Mouse (Mus musculus) midbrain, embryonic 11.5 days (tissue): ENCODE measurements around the gene Taar1. TPM values are rescaled to one million over a fixed set of nuclear protein-coding genes. Genes with fewer than 3 reads are reported as not detected.

Experiments used
- ATAC-seq: fragments of 200-750 bp; cut with Nextera tagmentation; 2 replicates; pipeline ENCODE4 v1.8.0; 2017; ENCODE audit warnings: moderate TSS enrichment, moderate library complexity; ENCODE audit not compliant: low FRiP score
- DNase-seq: peaks from one replicate; pipeline ENCODE4 v3.0.0; 2015; ENCODE audit warnings: low spot score; ENCODE audit errors: missing footprints
- H3K27ac ChIP-seq: fragments of 300-500 bp; sonication (generic); 2 replicates; pipeline ENCODE4 v1.5.1; 2014; ENCODE audit warnings: low read depth, low read length
- H3K27me3 ChIP-seq: fragments of 300-500 bp; sonication (generic); 2 replicates; pipeline ENCODE4 v1.6.1; 2014; ENCODE audit warnings: mild to moderate bottlenecking, low read length, moderate library complexity, mixed read lengths; ENCODE audit not compliant: control insufficient read depth, insufficient read depth
- H3K36me3 ChIP-seq: fragments of 300-500 bp; sonication (generic); 2 replicates; pipeline ENCODE4 v1.6.1; 2014; ENCODE audit warnings: mild to moderate bottlenecking, low read length, moderate library complexity, mixed read lengths; ENCODE audit not compliant: control insufficient read depth, insufficient read depth
- H3K4me1 ChIP-seq: fragments of 300-500 bp; sonication (generic); 2 replicates; pipeline ENCODE4 v1.6.1; 2014; ENCODE audit warnings: low read length; ENCODE audit not compliant: control insufficient read depth, insufficient read depth
- H3K4me2 ChIP-seq: fragments of 300-500 bp; sonication (generic); 2 replicates; pipeline ENCODE4 v1.6.1; 2014; ENCODE audit warnings: mild to moderate bottlenecking, moderate library complexity
- H3K4me3 ChIP-seq: fragments of 300-500 bp; sonication (generic); 2 replicates; pipeline ENCODE4 v1.5.1; 2014; ENCODE audit warnings: low read depth, low read length
- H3K9ac ChIP-seq: fragments of 300-500 bp; sonication (generic); 2 replicates; pipeline ENCODE4 v1.6.1; 2014; ENCODE audit warnings: low read length
- H3K9me3 ChIP-seq: fragments of 300-500 bp; sonication (generic); 2 replicates; pipeline ENCODE4 v1.6.1; 2016; ENCODE audit warnings: low read length; ENCODE audit not compliant: control insufficient read depth
- WGBS: fragments of 180-500 bp; shearing (Covaris S2); extraction: QIAGEN DNeasy Blood & Tissue Kit; methylation state at CpG from one replicate; pipeline ENCODE4 v1.1.7; 2014; 5-methylcytosine and 5-hydroxymethylcytosine counted together
- polyA plus RNA-seq: library from polyadenylated mRNA; unstranded; fragments of >200 nt; fragmentation: Nextera tagmentation; extraction: Ambion mirVana; gene quantifications from 2 replicates; pipeline ENCODE4 v1.2.1, GENCODE M21; 2014

The Taar1 gene
- polyA plus RNA-seq, 1 experiment from 2014 or later, result not detected

GRCm38 (mm10) chr10:23922468-23922867 lies 2.3 kb downstream of the Taar1 start:
- no peak overlapping the region for H3K27ac ChIP-seq
- WGBS, result 73% methylated on average over 3 of the region's 3 CpGs
- no peaks in the 10 kb centered on the region for H3K9me3 ChIP-seq
- H3K4me3 ChIP-seq, result no peak overlapping the region
- H3K4me1 ChIP-seq, result no peaks in the 10 kb centered on the region
- no peak overlapping the region for H3K4me2 ChIP-seq
- DNase-seq (no peak), ATAC-seq (no peak)
- H3K36me3 ChIP-seq, result no peaks in the 10 kb centered on the region
- no peaks in the 10 kb centered on the region for H3K27me3 ChIP-seq
- H3K9ac ChIP-seq, result no peak overlapping the region

- ATAC-seq (no peak), DNase-seq (no peak)
- no peaks in the 10 kb centered on the region for H3K4me1 ChIP-seq
- H3K27me3 ChIP-seq, result no peaks in the 10 kb centered on the region
- WGBS, result 83% methylated on average over 2 of the region's 2 CpGs
- H3K4me2 ChIP-seq, result no peak overlapping the region
- H3K4me3 ChIP-seq, result no peak overlapping the region
- no peaks in the 10 kb centered on the region for H3K9me3 ChIP-seq
- no peaks in the 10 kb centered on the region for H3K36me3 ChIP-seq
- H3K27ac ChIP-seq, result no peak overlapping the region
- no peak overlapping the region for H3K9ac ChIP-seq
These were observed 3.8 kb downstream of the Taar1 start for GRCm38 (mm10) chr10:23923941-23924340.

- 58% methylated on average over 4 of the region's 4 CpGs for WGBS
These were observed 17.5 kb downstream of the Taar1 start for GRCm38 (mm10) chr10:23937613-23938012.

GRCm38 (mm10) chr10:23938312-23938711 lies 18.2 kb downstream of the Taar1 start, which contains the start of gene Taar2:
TSS of gene Taar2 (plus strand) at chr10:23938572.
- 58% methylated on average over 6 of the region's 6 CpGs for WGBS
- Histone ChIP-seq H3K4me1 (no peaks in the 10 kb centered on the region), H3K4me2 (no peak within 1 kb of the TSS), H3K36me3 (no peaks in the 10 kb centered on the region), H3K9ac (no peak within 1 kb of the TSS), H3K4me3 (no peak within 1 kb of the TSS), H3K9me3 (no peaks in the 10 kb centered on the region), H3K27me3 (no peaks in the 10 kb centered on the region), H3K27ac (no peak within 1 kb of the TSS)
- no peak for DNase-seq
- no peak for ATAC-seq

More at GRCm38 (mm10) chr10:23937613-23938012, 17.5 kb downstream of the Taar1 start:
- Histone ChIP-seq H3K4me3 (no peak overlapping the region), H3K9me3 (no peaks in the 10 kb centered on the region), H3K9ac (no peak overlapping the region), H3K4me2 (no peak overlapping the region), H3K36me3 (no peaks in the 10 kb centered on the region), H3K27ac (no peak overlapping the region), H3K27me3 (no peaks in the 10 kb centered on the region), H3K4me1 (no peaks in the 10 kb centered on the region)
- ATAC-seq, result no peak
- no peak for DNase-seq

- Histone ChIP-seq H3K4me3 (no peak overlapping the region), H3K36me3 (no peaks in the 10 kb centered on the region), H3K9me3 (no peaks in the 10 kb centered on the region), H3K27me3 (no peaks in the 10 kb centered on the region), H3K4me1 (no peaks in the 10 kb centered on the region), H3K4me2 (no peak overlapping the region), H3K9ac (no peak overlapping the region), H3K27ac (no peak overlapping the region)
- ATAC-seq (no peak), DNase-seq (no peak)
- 79% methylated on average over 5 of the region's 5 CpGs for WGBS
These were observed 22.3 kb downstream of the Taar1 start for GRCm38 (mm10) chr10:23942465-23942864.

GRCm38 (mm10) chr10:23948026-23948425 lies 27.9 kb downstream of the Taar1 start:
- DNase-seq (peak; percentile 21), ATAC-seq (no peak)
- Histone ChIP-seq H3K9ac (no peak overlapping the region), H3K9me3 (no peaks in the 10 kb centered on the region), H3K4me2 (no peak overlapping the region), H3K27me3 (no peaks in the 10 kb centered on the region), H3K4me3 (no peak overlapping the region), H3K4me1 (no peaks in the 10 kb centered on the region), H3K27ac (no peak overlapping the region), H3K36me3 (no peaks in the 10 kb centered on the region)
- 78% methylated on average over 7 of the region's 7 CpGs for WGBS

GRCm38 (mm10) chr10:23949508-23950005 lies 29.4 kb downstream of the Taar1 start, which contains the start of gene Taar3:
TSS of gene Taar3 (plus strand) at chr10:23949558.
- Histone ChIP-seq H3K9ac (no peak within 1 kb of the TSS), H3K4me1 (no peaks in the 10 kb centered on the region), H3K9me3 (no peaks in the 10 kb centered on the region), H3K27me3 (no peaks in the 10 kb centered on the region), H3K27ac (no peak within 1 kb of the TSS), H3K36me3 (no peaks in the 10 kb centered on the region), H3K4me3 (no peak within 1 kb of the TSS), H3K4me2 (no peak within 1 kb of the TSS)
- DNase-seq, result no peak
- no peak for ATAC-seq
- 91% methylated on average over 16 of the region's 16 CpGs for WGBS

GRCm38 (mm10) chr10:23951714-23952113 lies 31.6 kb downstream of the Taar1 start:
- no peaks in the 10 kb centered on the region for H3K4me1 ChIP-seq
- ATAC-seq, result no peak
- peak; percentile 60 for DNase-seq

GRCm38 (mm10) chr10:23959071-23959470 lies 38.9 kb downstream of the Taar1 start:
- Histone ChIP-seq H3K9me3 (no peaks in the 10 kb centered on the region), H3K9ac (no peak overlapping the region), H3K4me3 (no peak overlapping the region), H3K27ac (no peak overlapping the region), H3K4me2 (no peak overlapping the region), H3K4me1 (no peaks in the 10 kb centered on the region), H3K27me3 (no peaks in the 10 kb centered on the region), H3K36me3 (no peaks in the 10 kb centered on the region)
- ATAC-seq (no peak), DNase-seq (no peak)
- WGBS, result 78% methylated on average over 3 of the region's 3 CpGs

More at GRCm38 (mm10) chr10:23951714-23952113, 31.6 kb downstream of the Taar1 start:
- Histone ChIP-seq H3K4me3 (no peak overlapping the region), H3K27me3 (no peaks in the 10 kb centered on the region), H3K27ac (no peak overlapping the region), H3K4me2 (no peak overlapping the region), H3K36me3 (no peaks in the 10 kb centered on the region), H3K9me3 (no peaks in the 10 kb centered on the region), H3K9ac (no peak overlapping the region)
- 84% methylated on average over 6 of the region's 6 CpGs for WGBS
